Mouse (Mus musculus) forebrain, postnatal 0 days (tissue): ENCODE measurements around the gene Eprs. TPM values are rescaled to one million over a fixed set of nuclear protein-coding genes. Genes with fewer than 3 reads are reported as not detected.

Experiments
- ATAC-seq: fragments of 200-750 bp; cut with Nextera tagmentation; 2 replicates; pipeline ENCODE4 v1.8.0; 2017; ENCODE audit warnings: mild to moderate bottlenecking, moderate library complexity
- DNase-seq: peaks from one replicate; pipeline ENCODE4 v3.0.0-alpha.2; 2015
- H3K27ac ChIP-seq: fragments of 300-500 bp; sonication (generic); 2 replicates; pipeline ENCODE4 v1.5.1; 2014; ENCODE audit warnings: low read depth, mild to moderate bottlenecking, antibody characterized with exemption, low read length, moderate library complexity, mixed read lengths
- H3K27me3 ChIP-seq: fragments of 300-500 bp; sonication (generic); 2 replicates; pipeline ENCODE4 v1.6.1; 2014; ENCODE audit warnings: mild to moderate bottlenecking, low read length, mixed read lengths; ENCODE audit not compliant: insufficient read depth
- H3K36me3 ChIP-seq: fragments of 300-500 bp; sonication (generic); 2 replicates; pipeline ENCODE4 v1.6.1; 2014; ENCODE audit warnings: mild to moderate bottlenecking, moderate library complexity; ENCODE audit not compliant: insufficient read depth
- H3K4me1 ChIP-seq: fragments of 300-500 bp; sonication (generic); 2 replicates; pipeline ENCODE4 v1.6.1; 2014; ENCODE audit warnings: antibody characterized with exemption; ENCODE audit not compliant: insufficient read depth
- H3K4me2 ChIP-seq: fragments of 300-500 bp; sonication (generic); 2 replicates; pipeline ENCODE4 v1.6.1; 2014; ENCODE audit warnings: low read depth, mild to moderate bottlenecking, moderate library complexity
- H3K4me3 ChIP-seq: fragments of 300-500 bp; sonication (generic); 2 replicates; pipeline ENCODE4 v1.5.1; 2014; ENCODE audit warnings: low read depth, low read length, mixed read lengths
- H3K9ac ChIP-seq: fragments of 300-500 bp; sonication (generic); 2 replicates; pipeline ENCODE4 v1.6.1; 2014; ENCODE audit warnings: mild to moderate bottlenecking
- H3K9me3 ChIP-seq: fragments of 300-500 bp; sonication (generic); 2 replicates; pipeline ENCODE4 v1.6.1; 2016; ENCODE audit warnings: low read length
- CTCF ChIP-seq: sonication (generic); IDR thresholded peaks from 2 replicates; pipeline ENCODE4 v1.5.1; 2016; ENCODE audit warnings: antibody characterized with exemption, control low read depth, low read depth
- WGBS: fragments of 180-500 bp; shearing (Covaris S2); extraction: QIAGEN DNeasy Blood & Tissue Kit; methylation state at CpG from one replicate; pipeline ENCODE4 v1.1.7; 2014; 5-methylcytosine and 5-hydroxymethylcytosine counted together
- polyA plus RNA-seq: library from polyadenylated mRNA; unstranded; fragments of >200 nt; fragmentation: Nextera tagmentation; extraction: Ambion mirVana; gene quantifications from 2 replicates; pipeline ENCODE4 v1.2.1, GENCODE M21; 2015
- total RNA-seq: library from RNA; depleted of rRNA; stranded (reverse); fragments of >200 nt; gene quantifications from 2 replicates; pipeline ENCODE4 v1.2.3, GENCODE M21; 2014

The Eprs gene
- total and polyA plus RNA-seq, 2 experiments from 2014 or later: 114 to 121 TPM

DNA sequence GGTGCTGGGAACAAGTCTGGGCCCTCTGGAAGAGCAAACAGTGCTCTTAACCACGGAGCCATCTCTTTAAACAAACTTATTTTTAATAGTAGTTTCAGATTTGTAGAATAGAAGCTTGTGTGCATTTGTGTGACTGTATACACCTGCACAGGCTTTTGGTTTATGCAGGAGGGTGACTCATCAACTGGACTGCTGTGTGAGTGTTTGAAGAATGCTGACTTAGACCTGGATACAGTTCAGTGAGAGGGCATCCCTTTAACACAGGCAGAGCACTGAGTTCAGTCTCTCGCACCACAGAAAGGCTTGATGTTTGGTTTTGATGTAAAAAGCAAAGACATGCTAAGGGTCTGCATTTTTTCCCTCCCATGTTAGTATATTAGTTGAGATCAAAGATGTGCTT lies 14.6 kb downstream of the Eprs start:
- no peak for TF ChIP-seq CTCF
- ATAC-seq (no peak), DNase-seq (no peak)
- Histone ChIP-seq H3K27me3 (no peaks in the 10 kb centered on the region), H3K4me3 (no peak overlapping the region), H3K27ac (no peak overlapping the region), H3K36me3 (peaks cover 77% of the 10 kb centered on the region), H3K9ac (no peak overlapping the region), H3K9me3 (no peaks in the 10 kb centered on the region), H3K4me2 (no peak overlapping the region), H3K4me1 (no peaks in the 10 kb centered on the region)
- 92% methylated on average over 2 of the region's 2 CpGs for WGBS

DNA sequence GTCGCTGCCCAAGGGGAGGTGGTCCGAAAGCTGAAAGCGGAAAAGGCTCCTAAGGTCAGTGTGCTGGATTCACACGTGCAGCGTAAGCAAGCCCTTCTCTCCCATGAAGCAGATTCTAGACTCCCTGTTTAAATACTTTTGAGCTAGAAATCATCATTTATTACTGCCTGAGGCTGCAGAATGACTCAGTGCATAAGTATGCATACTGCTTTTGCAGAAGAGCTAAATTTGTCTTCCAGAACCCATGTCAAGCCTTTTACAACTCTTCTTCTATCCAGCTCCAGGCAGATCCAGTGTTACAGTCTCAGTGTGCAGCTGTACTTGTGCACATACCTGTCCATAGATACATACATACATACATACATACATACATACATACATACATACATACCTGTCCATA lies 38.8 kb downstream of the Eprs start:
- no peak overlapping the region for H3K9ac ChIP-seq
- H3K4me3 ChIP-seq: no peak overlapping the region
- H3K27ac ChIP-seq: no peak overlapping the region
- H3K36me3 ChIP-seq: peaks cover 69% of the 10 kb centered on the region
- no peak overlapping the region for H3K4me2 ChIP-seq
- no peaks in the 10 kb centered on the region for H3K9me3 ChIP-seq
- no peak for TF ChIP-seq CTCF
- no peaks in the 10 kb centered on the region for H3K27me3 ChIP-seq
- no peaks in the 10 kb centered on the region for H3K4me1 ChIP-seq
- 91% methylated on average over 5 of the region's 5 CpGs for WGBS
- no peak for ATAC-seq
- DNase-seq: no peak

DNA sequence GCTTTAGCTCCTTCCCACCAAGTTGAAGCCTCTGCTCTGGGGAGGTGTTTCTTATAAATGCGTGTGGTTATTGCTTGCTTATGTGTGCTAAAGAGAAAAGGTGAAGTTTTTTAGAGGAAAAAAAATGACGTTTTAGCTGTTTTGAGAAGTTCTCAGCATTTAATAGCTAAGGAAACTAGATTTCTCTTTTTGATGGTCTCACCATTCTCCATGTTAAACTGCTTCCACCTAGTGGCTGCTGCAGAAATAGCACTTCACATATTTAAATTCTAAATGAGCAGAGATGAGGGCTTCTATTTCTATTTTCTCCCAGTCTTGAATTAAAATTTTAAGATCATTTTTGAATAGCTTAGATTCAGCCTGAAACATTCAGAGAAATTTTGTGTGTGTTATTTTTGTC lies 41.2 kb downstream of the Eprs start:
- peaks cover 67% of the 10 kb centered on the region for H3K36me3 ChIP-seq

DNA sequence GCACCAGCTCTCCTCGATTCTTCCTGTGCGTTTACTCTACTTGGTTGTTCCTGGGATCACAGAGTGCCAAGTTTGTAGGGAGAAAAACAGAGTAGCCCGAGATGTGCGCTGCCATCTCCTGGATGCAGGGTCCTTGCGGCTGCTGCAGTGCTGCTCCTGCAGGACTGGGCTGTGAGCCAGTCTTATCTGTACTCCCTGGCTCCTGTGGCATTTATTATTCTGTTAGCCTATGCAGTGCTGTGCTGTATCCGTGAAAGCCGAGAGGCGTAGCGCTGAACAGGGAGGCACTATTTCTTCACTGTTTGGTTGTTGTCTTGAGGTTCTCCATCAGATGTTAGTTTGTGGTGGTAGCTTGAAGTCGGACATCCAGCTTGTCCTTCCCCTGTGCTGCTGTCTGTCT lies 43.1 kb downstream of the Eprs start:
- H3K4me1 ChIP-seq: no peaks in the 10 kb centered on the region
- no peak overlapping the region for H3K4me3 ChIP-seq
- no peak overlapping the region for H3K9ac ChIP-seq
- H3K36me3 ChIP-seq: peaks cover 68% of the 10 kb centered on the region
- DNase-seq (no peak), ATAC-seq (no peak)
- H3K27ac ChIP-seq: no peak overlapping the region
- H3K27me3 ChIP-seq: no peaks in the 10 kb centered on the region
- H3K9me3 ChIP-seq: no peaks in the 10 kb centered on the region
- WGBS: 88% methylated on average over 10 of the region's 10 CpGs
- TF ChIP-seq CTCF: no peak
- H3K4me2 ChIP-seq: no peak overlapping the region

More for the DNA sequence above, 41.2 kb downstream of the Eprs start:
- Histone ChIP-seq H3K4me3 (no peak overlapping the region), H3K4me2 (no peak overlapping the region), H3K27me3 (no peaks in the 10 kb centered on the region), H3K9ac (no peak overlapping the region), H3K27ac (no peak overlapping the region), H3K9me3 (no peaks in the 10 kb centered on the region), H3K4me1 (no peaks in the 10 kb centered on the region)
- DNase-seq (peak; percentile 68), ATAC-seq (no peak)
- peak; percentile 73 for TF ChIP-seq CTCF
- WGBS: 35% methylated on average over 2 of the region's 2 CpGs

DNA sequence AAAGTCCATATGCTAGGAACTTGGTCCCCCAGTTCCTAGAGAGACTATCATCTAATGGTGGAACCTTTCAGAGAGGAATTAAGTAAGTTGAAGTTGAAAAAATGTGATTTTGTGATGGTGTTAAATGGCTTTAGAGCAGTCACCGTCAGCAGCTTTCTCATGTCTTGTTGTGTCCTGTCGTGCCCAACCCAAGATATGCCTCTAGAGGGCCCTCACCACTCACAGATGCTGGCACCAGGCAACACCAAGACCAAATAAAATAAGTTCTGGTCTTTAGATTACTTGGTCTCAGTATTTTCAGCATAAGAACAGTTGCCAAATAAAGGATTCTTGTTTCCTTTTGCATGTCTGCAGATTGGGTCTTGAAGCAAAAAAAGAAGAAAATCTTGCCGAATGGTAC lies 47.0 kb downstream of the Eprs start:
- H3K4me1 ChIP-seq: no peaks in the 10 kb centered on the region
- H3K9ac ChIP-seq: no peak overlapping the region
- no peak overlapping the region for H3K4me3 ChIP-seq
- WGBS: 68% methylated on average over 3 of the region's 3 CpGs
- H3K27me3 ChIP-seq: no peaks in the 10 kb centered on the region
- DNase-seq: peak; percentile 33
- H3K9me3 ChIP-seq: no peaks in the 10 kb centered on the region
- H3K27ac ChIP-seq: no peak overlapping the region
- TF ChIP-seq CTCF: peak; percentile 55
- no peak overlapping the region for H3K4me2 ChIP-seq
- peak; percentile 45; the same call in 1 of the 2 replicates for ATAC-seq
- H3K36me3 ChIP-seq: peaks cover 69% of the 10 kb centered on the region

DNA sequence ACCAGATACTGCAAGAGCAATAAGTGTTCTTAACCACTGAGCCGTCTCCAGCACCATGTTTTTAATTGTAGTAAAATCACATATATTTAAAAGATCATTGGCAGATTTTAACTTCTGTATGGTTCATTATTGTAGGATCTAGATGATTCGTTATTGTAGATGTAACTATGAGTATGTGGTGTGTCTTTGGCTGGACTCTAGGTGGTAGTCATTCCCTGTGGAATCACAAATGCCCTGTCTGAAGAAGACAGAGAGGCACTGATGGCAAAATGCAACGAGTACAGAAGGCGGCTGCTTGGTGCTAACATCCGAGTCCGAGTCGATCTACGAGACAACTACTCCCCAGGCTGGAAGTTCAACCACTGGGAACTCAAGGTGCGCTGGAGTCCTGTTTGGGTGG lies 55.2 kb downstream of the Eprs start:
- DNase-seq (peak; percentile 27), ATAC-seq (no peak)
- H3K36me3 ChIP-seq: peaks cover 74% of the 10 kb centered on the region
- H3K4me2 ChIP-seq: no peak overlapping the region
- peak; percentile 49 for TF ChIP-seq CTCF
- H3K9me3 ChIP-seq: no peaks in the 10 kb centered on the region
- H3K27ac ChIP-seq: no peak overlapping the region
- no peaks in the 10 kb centered on the region for H3K4me1 ChIP-seq
- H3K4me3 ChIP-seq: no peak overlapping the region
- H3K9ac ChIP-seq: no peak overlapping the region
- WGBS: 82% methylated on average over 9 of the region's 9 CpGs
- no peaks in the 10 kb centered on the region for H3K27me3 ChIP-seq

DNA sequence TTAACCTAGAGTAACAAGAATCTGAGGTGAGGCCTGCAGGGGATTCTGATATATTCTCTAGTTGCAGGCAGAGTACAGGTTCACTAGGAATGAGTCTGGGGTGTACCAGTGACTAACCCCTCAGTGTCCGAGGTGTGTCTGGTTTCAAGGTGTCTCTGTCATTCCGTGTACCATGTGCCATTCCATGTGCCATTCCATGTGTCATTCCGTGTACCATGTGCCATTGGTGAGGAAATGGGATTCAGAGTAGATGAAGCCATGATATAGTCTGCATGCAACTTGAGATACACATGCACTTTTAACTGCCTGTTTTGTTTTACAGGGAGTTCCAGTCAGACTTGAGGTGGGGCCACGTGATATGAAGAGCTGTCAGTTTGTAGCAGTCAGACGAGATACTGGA lies 57.0 kb downstream of the Eprs start:
- Histone ChIP-seq H3K9me3 (no peaks in the 10 kb centered on the region), H3K4me3 (no peak overlapping the region), H3K27me3 (no peaks in the 10 kb centered on the region), H3K9ac (no peak overlapping the region), H3K4me1 (no peaks in the 10 kb centered on the region), H3K4me2 (no peak overlapping the region), H3K36me3 (peaks cover 63% of the 10 kb centered on the region), H3K27ac (no peak overlapping the region)
- no peak for TF ChIP-seq CTCF
- no peak for ATAC-seq
- 82% methylated on average over 5 of the region's 5 CpGs for WGBS
- no peak for DNase-seq

DNA sequence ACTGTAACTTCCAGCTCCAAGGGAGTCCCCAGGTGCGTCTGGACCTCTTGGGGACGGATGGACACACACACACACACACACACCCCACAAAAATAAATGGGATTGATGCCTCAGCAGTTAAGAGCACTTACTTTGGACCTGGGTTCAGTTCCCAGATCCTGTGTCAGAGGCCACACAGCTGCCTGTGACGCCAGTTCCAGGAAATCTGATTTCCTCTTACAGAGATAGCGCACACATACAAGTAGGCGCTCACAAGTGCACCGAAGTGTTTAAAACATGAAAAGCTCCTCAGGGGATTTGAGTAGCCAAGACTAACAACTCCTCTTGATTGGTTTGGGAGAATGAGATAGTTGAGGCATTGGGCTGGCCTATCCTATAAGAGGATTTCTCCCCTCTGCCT lies 57.9 kb downstream of the Eprs start:
- no peak for ATAC-seq

More for the DNA sequence above, 57.9 kb downstream of the Eprs start:
- no peaks in the 10 kb centered on the region for H3K9me3 ChIP-seq
- no peak overlapping the region for H3K4me3 ChIP-seq
- WGBS: 92% methylated on average over 6 of the region's 6 CpGs
- H3K27ac ChIP-seq: no peak overlapping the region
- H3K4me2 ChIP-seq: no peak overlapping the region
- H3K27me3 ChIP-seq: no peaks in the 10 kb centered on the region
- no peak overlapping the region for H3K9ac ChIP-seq
- no peak for DNase-seq
- peaks cover 54% of the 10 kb centered on the region for H3K36me3 ChIP-seq
- no peaks in the 10 kb centered on the region for H3K4me1 ChIP-seq
- no peak for TF ChIP-seq CTCF
